Mouse (Mus musculus) frontal cortex, postnatal 14 days (tissue): ENCODE data around the gene Slc36a3.

ENCODE experiments used
- DNase-seq, 2 experiments: peaks; one replicate each; pipeline ENCODE4 v3.0.0; 2022; ENCODE audit warnings: low spot score in 2 of 2

Slc36a3 gene

GRCm38 (mm10) chr11:55076234-55076633 is 75.3 kb downstream of the Slc36a3 start:
- no peak for DNase-seq

DNA sequence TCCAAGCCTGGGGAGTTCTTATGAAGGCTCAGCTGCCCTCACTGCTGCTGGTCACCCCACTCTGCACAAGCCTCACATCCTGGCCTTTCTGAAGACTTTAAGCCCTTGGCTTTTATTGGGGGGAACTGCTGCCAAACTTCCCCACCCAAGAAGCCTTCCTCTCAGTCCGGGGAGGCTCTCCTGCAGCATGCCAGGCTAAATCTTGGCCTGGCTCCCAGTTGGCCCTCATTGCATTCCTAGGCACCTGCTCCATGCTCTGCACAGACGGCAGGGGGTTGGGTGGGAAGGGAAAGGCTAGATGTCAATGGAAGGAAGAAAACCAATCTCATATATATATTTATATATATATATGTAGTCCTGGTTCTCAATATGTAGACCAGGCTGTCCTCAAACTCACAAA is 75.9 kb downstream of the Slc36a3 start:
- no peak for DNase-seq
